Mouse (Mus musculus) midbrain, embryonic 11.5 days (tissue): ENCODE measurements around the gene Tnrc6c. TPM values are rescaled to one million over a fixed set of nuclear protein-coding genes. Genes with fewer than 3 reads are reported as not detected.

Experiments
- ATAC-seq: fragments of 200-750 bp; cut with Nextera tagmentation; 2 replicates; pipeline ENCODE4 v1.8.0; 2017; ENCODE audit warnings: moderate TSS enrichment, moderate library complexity; ENCODE audit not compliant: low FRiP score
- DNase-seq: peaks from one replicate; pipeline ENCODE4 v3.0.0; 2015; ENCODE audit warnings: low spot score; ENCODE audit errors: missing footprints
- H3K27ac ChIP-seq: fragments of 300-500 bp; sonication (generic); 2 replicates; pipeline ENCODE4 v1.5.1; 2014; ENCODE audit warnings: low read depth, low read length
- H3K27me3 ChIP-seq: fragments of 300-500 bp; sonication (generic); 2 replicates; pipeline ENCODE4 v1.6.1; 2014; ENCODE audit warnings: mild to moderate bottlenecking, low read length, moderate library complexity, mixed read lengths; ENCODE audit not compliant: control insufficient read depth, insufficient read depth
- H3K36me3 ChIP-seq: fragments of 300-500 bp; sonication (generic); 2 replicates; pipeline ENCODE4 v1.6.1; 2014; ENCODE audit warnings: mild to moderate bottlenecking, low read length, moderate library complexity, mixed read lengths; ENCODE audit not compliant: control insufficient read depth, insufficient read depth
- H3K4me1 ChIP-seq: fragments of 300-500 bp; sonication (generic); 2 replicates; pipeline ENCODE4 v1.6.1; 2014; ENCODE audit warnings: low read length; ENCODE audit not compliant: control insufficient read depth, insufficient read depth
- H3K4me2 ChIP-seq: fragments of 300-500 bp; sonication (generic); 2 replicates; pipeline ENCODE4 v1.6.1; 2014; ENCODE audit warnings: mild to moderate bottlenecking, moderate library complexity
- H3K4me3 ChIP-seq: fragments of 300-500 bp; sonication (generic); 2 replicates; pipeline ENCODE4 v1.5.1; 2014; ENCODE audit warnings: low read depth, low read length
- H3K9ac ChIP-seq: fragments of 300-500 bp; sonication (generic); 2 replicates; pipeline ENCODE4 v1.6.1; 2014; ENCODE audit warnings: low read length
- H3K9me3 ChIP-seq: fragments of 300-500 bp; sonication (generic); 2 replicates; pipeline ENCODE4 v1.6.1; 2016; ENCODE audit warnings: low read length; ENCODE audit not compliant: control insufficient read depth
- WGBS: fragments of 180-500 bp; shearing (Covaris S2); extraction: QIAGEN DNeasy Blood & Tissue Kit; methylation state at CpG from one replicate; pipeline ENCODE4 v1.1.7; 2014; 5-methylcytosine and 5-hydroxymethylcytosine counted together
- polyA plus RNA-seq: library from polyadenylated mRNA; unstranded; fragments of >200 nt; fragmentation: Nextera tagmentation; extraction: Ambion mirVana; gene quantifications from 2 replicates; pipeline ENCODE4 v1.2.1, GENCODE M21; 2014

The Tnrc6c gene
- polyA plus RNA-seq, 1 experiment from 2014 or later: 15.1 TPM

- 81% methylated on average over 4 of the region's 4 CpGs for WGBS
- Histone ChIP-seq H3K4me1 (no peaks in the 10 kb centered on the region), H3K27me3 (no peaks in the 10 kb centered on the region), H3K4me3 (no peak overlapping the region), H3K9ac (no peak overlapping the region), H3K36me3 (no peaks in the 10 kb centered on the region), H3K9me3 (no peaks in the 10 kb centered on the region), H3K27ac (no peak overlapping the region), H3K4me2 (no peak overlapping the region)
- ATAC-seq: no peak
- DNase-seq: no peak
These were observed 7.3 kb upstream of the Tnrc6c start for GRCm38 (mm10) chr11:117646786-117647185.

GRCm38 (mm10) chr11:117648005-117648404, 6.1 kb upstream of the Tnrc6c start:
- H3K36me3 ChIP-seq: no peaks in the 10 kb centered on the region
- H3K4me3 ChIP-seq: no peak overlapping the region
- DNase-seq (no peak), ATAC-seq (no peak)
- no peaks in the 10 kb centered on the region for H3K9me3 ChIP-seq
- no peak overlapping the region for H3K4me2 ChIP-seq
- 76% methylated on average over 6 of the region's 6 CpGs for WGBS
- no peak overlapping the region for H3K9ac ChIP-seq
- H3K4me1 ChIP-seq: no peaks in the 10 kb centered on the region; the same call in 1 of the 2 replicates
- no peaks in the 10 kb centered on the region for H3K27me3 ChIP-seq
- no peak overlapping the region for H3K27ac ChIP-seq

DNA sequence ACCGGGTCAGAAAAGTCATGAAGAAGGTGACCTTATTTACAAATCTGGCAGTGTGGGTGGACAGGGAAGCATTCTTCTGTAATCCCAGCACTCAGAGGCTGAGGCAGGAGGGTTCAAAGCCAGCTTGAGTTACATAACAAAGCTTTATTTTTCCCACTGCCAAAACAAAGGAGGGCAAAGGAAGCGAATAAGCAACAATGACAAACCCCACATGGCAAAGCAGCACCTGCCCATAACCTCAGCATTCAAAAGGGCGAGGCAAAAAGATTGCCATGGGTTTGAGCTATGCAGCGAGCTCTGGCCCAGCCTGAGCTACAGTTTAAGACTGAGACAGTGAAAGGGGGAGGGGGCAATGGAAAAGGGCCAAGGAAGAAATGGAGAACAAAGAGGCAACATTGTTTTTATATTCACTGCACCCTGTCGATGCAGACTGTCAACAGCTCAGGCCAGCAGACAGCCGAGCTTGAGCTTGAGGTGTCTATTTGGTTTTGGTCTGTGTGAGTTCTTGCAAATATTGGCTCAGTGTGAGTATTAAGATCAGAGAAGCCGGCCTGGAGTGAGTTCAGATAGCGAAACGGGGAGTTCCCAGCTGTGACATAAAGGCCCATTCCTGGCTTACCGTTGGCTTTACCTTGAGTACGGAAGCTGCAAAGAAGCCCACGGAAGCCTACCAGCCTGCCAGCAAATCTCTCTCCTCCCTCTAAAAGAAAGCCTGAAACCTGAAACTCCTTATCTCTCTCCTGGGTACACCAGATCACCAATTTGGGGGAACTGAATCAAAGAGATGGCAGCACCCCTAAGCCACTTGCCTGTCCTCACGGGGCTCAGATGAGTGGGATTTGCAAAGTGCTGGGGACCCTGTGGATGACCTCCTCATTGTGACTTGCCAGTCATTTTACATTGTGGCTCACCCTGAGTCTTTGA, 3.1 kb upstream of the Tnrc6c start:
- WGBS: 72% methylated on average over 13 of the region's 13 CpGs
- no peaks in the 10 kb centered on the region for H3K36me3 ChIP-seq

DNA sequence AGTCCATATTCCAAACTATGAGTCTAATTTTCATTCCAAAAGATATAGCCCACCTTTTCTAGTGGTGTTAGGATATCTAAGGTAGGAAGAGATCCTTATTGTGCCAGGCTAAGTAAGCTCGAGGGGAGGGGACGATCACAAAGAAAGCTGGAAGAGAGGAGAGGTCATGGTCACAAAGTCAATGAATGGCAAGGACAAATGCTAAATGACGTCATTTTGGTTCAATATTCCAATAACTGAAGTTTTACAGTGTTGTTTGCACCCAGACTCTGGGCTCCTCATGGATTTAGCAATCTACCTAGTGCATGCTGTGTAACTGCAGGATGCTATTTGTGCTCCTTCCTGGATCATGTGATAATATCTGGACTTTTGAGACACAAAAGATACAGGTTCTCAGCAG, 1.2 kb upstream of the Tnrc6c start:
- Histone ChIP-seq H3K27me3 (no peaks in the 10 kb centered on the region), H3K4me3 (no peak overlapping the region), H3K9me3 (no peaks in the 10 kb centered on the region), H3K4me1 (peaks cover 10% of the 10 kb centered on the region), H3K4me2 (no peak overlapping the region), H3K9ac (no peak overlapping the region), H3K27ac (no peak overlapping the region), H3K36me3 (no peaks in the 10 kb centered on the region)
- 60% methylated on average over 3 of the region's 3 CpGs for WGBS
- DNase-seq (no peak), ATAC-seq (no peak)

More for the DNA sequence above, 3.1 kb upstream of the Tnrc6c start:
- Histone ChIP-seq H3K4me2 (no peak overlapping the region), H3K4me3 (no peak overlapping the region), H3K4me1 (peaks cover under 1% of the 10 kb centered on the region), H3K27me3 (no peaks in the 10 kb centered on the region), H3K9me3 (no peaks in the 10 kb centered on the region), H3K9ac (no peak overlapping the region), H3K27ac (no peak overlapping the region)
- DNase-seq (no peak), ATAC-seq (no peak)

GRCm38 (mm10) chr11:117654380-117654924, 363 bp downstream of the Tnrc6c start:
- 0% methylated on average over 62 of the region's 71 CpGs for WGBS
- Histone ChIP-seq H3K9ac (peak overlapping the region; percentile 96), H3K4me2 (peak overlapping the region; percentile 93), H3K9me3 (no peaks in the 10 kb centered on the region), H3K4me1 (peaks cover 16% of the 10 kb centered on the region), H3K27ac (peak overlapping the region; percentile 89), H3K27me3 (no peaks in the 10 kb centered on the region), H3K4me3 (peak overlapping the region; percentile 71), H3K36me3 (no peaks in the 10 kb centered on the region)
- DNase-seq: peak; percentile 100
- peak; percentile 97 for ATAC-seq

GRCm38 (mm10) chr11:117654934-117655291, 824 bp downstream of the Tnrc6c start:
- H3K9ac ChIP-seq: peak overlapping the region; percentile 96
- peak; percentile 60 for ATAC-seq
- H3K4me2 ChIP-seq: peak overlapping the region; percentile 86
- peaks cover 16% of the 10 kb centered on the region for H3K4me1 ChIP-seq
- DNase-seq: no peak
- H3K27ac ChIP-seq: peak overlapping the region; percentile 89
- no peaks in the 10 kb centered on the region for H3K36me3 ChIP-seq
- no peaks in the 10 kb centered on the region for H3K27me3 ChIP-seq
- no peaks in the 10 kb centered on the region for H3K9me3 ChIP-seq
- H3K4me3 ChIP-seq: peak overlapping the region; percentile 71
- WGBS: under 1% methylated on average over 33 of the region's 66 CpGs

GRCm38 (mm10) chr11:117655292-117656076, 1.4 kb downstream of the Tnrc6c start:
- WGBS: under 1% methylated on average over 80 of the region's 80 CpGs
- peak overlapping the region; percentile 86 for H3K4me2 ChIP-seq
- peak overlapping the region; percentile 89 for H3K27ac ChIP-seq
- H3K27me3 ChIP-seq: no peaks in the 10 kb centered on the region
- H3K9me3 ChIP-seq: no peaks in the 10 kb centered on the region
- peaks cover 16% of the 10 kb centered on the region for H3K4me1 ChIP-seq
- H3K36me3 ChIP-seq: no peaks in the 10 kb centered on the region
- peak overlapping the region; percentile 96 for H3K9ac ChIP-seq
- peak; percentile 96 for DNase-seq
- peak; percentile 9 for ATAC-seq
- peak overlapping the region; percentile 71 for H3K4me3 ChIP-seq

GRCm38 (mm10) chr11:117656077-117656401, 1.9 kb downstream of the Tnrc6c start:
- DNase-seq: peak; percentile 96
- Histone ChIP-seq H3K27ac (peak overlapping the region; percentile 89), H3K4me3 (peak overlapping the region; percentile 71), H3K27me3 (no peaks in the 10 kb centered on the region), H3K4me2 (peak overlapping the region; percentile 86), H3K36me3 (no peaks in the 10 kb centered on the region), H3K9me3 (no peaks in the 10 kb centered on the region), H3K9ac (peak overlapping the region; percentile 96), H3K4me1 (peaks cover 16% of the 10 kb centered on the region)
- 6% methylated on average over 10 of the region's 10 CpGs for WGBS
- ATAC-seq: no peak

GRCm38 (mm10) chr11:117658974-117659373, 4.9 kb downstream of the Tnrc6c start:
- Histone ChIP-seq H3K4me2 (no peak overlapping the region), H3K9ac (no peak overlapping the region), H3K4me1 (peaks cover 16% of the 10 kb centered on the region), H3K27ac (no peak overlapping the region), H3K9me3 (no peaks in the 10 kb centered on the region), H3K27me3 (no peaks in the 10 kb centered on the region), H3K36me3 (no peaks in the 10 kb centered on the region), H3K4me3 (no peak overlapping the region)
- WGBS: 54% methylated on average over 4 of the region's 4 CpGs
- DNase-seq (no peak), ATAC-seq (no peak)
